ENCODE assay signal across 7 mouse cellular contexts in genomic region chr11:115157933-115158719, GRCm38 (mm10). TPM values are rescaled to one million over a fixed set of nuclear protein-coding genes. Genes with fewer than 3 reads are reported as not detected.
A peak's percentile ranks its signal among the peaks of the same experiment; 100 is the strongest.
DNase-seq lines count a peak whose midpoint lies in the region; ATAC-seq and TF ChIP-seq lines count a peak whose summit lies in the region.

No protein-coding gene starts in this region.

- TF ChIP-seq CTCF in lung, embryonic 14.5 days (IDR thresholded peaks at IDR 0.05; ENCODE audit: low read depth): no peak

- H3K27ac ChIP-seq in lung, embryonic 14.5 days (ENCODE audit: low read depth): peak overlapping the region; percentile 72
- no peak overlapping the region for H3K27ac ChIP-seq in embryonic facial prominence, embryonic 11.5 days (replicated peaks; ENCODE audit: low read depth, low read length)
- H3K27ac ChIP-seq in liver, embryonic 13.5 days: peak overlapping the region; percentile 50
- no peak overlapping the region for H3K27ac ChIP-seq in forebrain, embryonic 15.5 days (replicated peaks)

- no peak overlapping the region for H3K4me3 ChIP-seq in lung, embryonic 14.5 days (ENCODE audit: low read depth, low read length)
- H3K4me3 ChIP-seq in embryonic facial prominence, embryonic 11.5 days (ENCODE audit: low read depth, low read length): no peak overlapping the region
- no peak overlapping the region for H3K4me3 ChIP-seq in liver, embryonic 13.5 days (replicated peaks)
- no peak overlapping the region for H3K4me3 ChIP-seq in forebrain, embryonic 15.5 days

- H3K27me3 ChIP-seq in lung, embryonic 14.5 days (ENCODE audit: insufficient read depth, low read length): peaks cover 28% of the 10 kb centered on the region
- peaks cover 11% of the 10 kb centered on the region; the same call in 1 of the 2 replicates for H3K27me3 ChIP-seq in embryonic facial prominence, embryonic 11.5 days (ENCODE audit: control insufficient read depth, insufficient read depth, low read length)
- H3K27me3 ChIP-seq in liver, embryonic 13.5 days: peaks cover 31% of the 10 kb centered on the region
- H3K27me3 ChIP-seq in forebrain, embryonic 15.5 days: peaks cover 36% of the 10 kb centered on the region

- DNase-seq in lung, embryonic 14.5 days: peak; percentile 43
- DNase-seq in lung, postnatal 25 days (ENCODE audit: low spot score): no peak
- peak; percentile 17 for DNase-seq in embryonic facial prominence, embryonic 11.5 days (ENCODE audit: low spot score)
- no peak for DNase-seq in liver, embryonic 13.5 days
- peak; percentile 93 for DNase-seq in thymus, postnatal 0 days (ENCODE audit: low spot score)
- no peak for DNase-seq in left cerebral cortex, adult 11 months (ENCODE audit: low spot score)

- whole genome bisulfite sequencing in lung, embryonic 14.5 days: 20% methylated on average over 12 of the region's 12 CpGs
- WGBS in embryonic facial prominence, embryonic 11.5 days: 29% methylated on average over 12 of the region's 12 CpGs
- 11% methylated on average over 12 of the region's 12 CpGs for WGBS in liver, embryonic 13.5 days (ENCODE audit: insufficient replicate concordance)
- WGBS in forebrain, embryonic 15.5 days: 35% methylated on average over 12 of the region's 12 CpGs

- H3K36me3 ChIP-seq in lung, embryonic 14.5 days (ENCODE audit: insufficient read depth): no peaks in the 10 kb centered on the region
- H3K36me3 ChIP-seq in embryonic facial prominence, embryonic 11.5 days (replicated peaks; ENCODE audit: control insufficient read depth, insufficient read depth, low read depth, low read length): no peaks in the 10 kb centered on the region
- no peaks in the 10 kb centered on the region for H3K36me3 ChIP-seq in liver, embryonic 13.5 days
- no peaks in the 10 kb centered on the region for H3K36me3 ChIP-seq in forebrain, embryonic 15.5 days

- ATAC-seq in lung, embryonic 14.5 days (ENCODE audit: insufficient read depth): no peak
- ATAC-seq in embryonic facial prominence, embryonic 11.5 days (replicated peaks; ENCODE audit: insufficient number of reproducible peaks, low FRiP score, low TSS enrichment, low read depth): no peak
- ATAC-seq in liver, embryonic 13.5 days (ENCODE audit: low read depth): no peak
- ATAC-seq in forebrain, embryonic 15.5 days (replicated peaks): no peak

- H3K4me2 ChIP-seq in lung, embryonic 14.5 days: 0 out of 2 replicates have a peak overlapping the region, but pooled peaks have one; percentile 15
- H3K4me2 ChIP-seq in embryonic facial prominence, embryonic 11.5 days (ENCODE audit: low read depth, low read length): no peak overlapping the region
- H3K4me2 ChIP-seq in liver, embryonic 13.5 days: peak overlapping the region; percentile 11
- no peak overlapping the region for H3K4me2 ChIP-seq in forebrain, embryonic 15.5 days (replicated peaks)

- H3K9me3 ChIP-seq in lung, embryonic 14.5 days (ENCODE audit: low read depth, low read length): no peaks in the 10 kb centered on the region
- no peaks in the 10 kb centered on the region for H3K9me3 ChIP-seq in embryonic facial prominence, embryonic 11.5 days (replicated peaks; ENCODE audit: control insufficient read depth, low read length)
- no peaks in the 10 kb centered on the region for H3K9me3 ChIP-seq in liver, embryonic 13.5 days (replicated peaks)
- H3K9me3 ChIP-seq in forebrain, embryonic 15.5 days: no peaks in the 10 kb centered on the region

- H3K9ac ChIP-seq in lung, embryonic 14.5 days: no peak overlapping the region
- peak overlapping the region; percentile 1; the same call in 1 of the 2 replicates for H3K9ac ChIP-seq in embryonic facial prominence, embryonic 11.5 days (replicated peaks; ENCODE audit: low read length)
- H3K9ac ChIP-seq in liver, embryonic 13.5 days: no peak overlapping the region
- no peak overlapping the region for H3K9ac ChIP-seq in forebrain, embryonic 15.5 days (replicated peaks)

- H3K4me1 ChIP-seq in lung, embryonic 14.5 days (ENCODE audit: insufficient read depth): peaks cover 11% of the 10 kb centered on the region
- H3K4me1 ChIP-seq in embryonic facial prominence, embryonic 11.5 days (ENCODE audit: control insufficient read depth, insufficient read depth, low read length): no peaks in the 10 kb centered on the region; the same call in 1 of the 2 replicates
- peaks cover 79% of the 10 kb centered on the region for H3K4me1 ChIP-seq in liver, embryonic 13.5 days (replicated peaks)
- peaks cover 17% of the 10 kb centered on the region for H3K4me1 ChIP-seq in forebrain, embryonic 15.5 days

RNA-seq across cellular contexts. Expression of gene Slc9a3r1, which starts 5.0 kb away (rescaled TPM):
- polyA plus RNA-seq in lung, embryonic 14.5 days (2014; fragmentation: Nextera tagmentation; extraction: Ambion mirVana): 52.3 and 52.6 TPM in 2 replicates
- polyA plus RNA-seq in embryonic facial prominence, embryonic 11.5 days (2014; fragmentation: Nextera tagmentation; extraction: Ambion mirVana): 31.3 and 36.0 TPM in 2 replicates
- 59.8 and 69.9 TPM in 2 replicates for polyA plus RNA-seq in liver, embryonic 13.5 days (2015; fragmentation: Nextera tagmentation; extraction: Ambion mirVana)
- polyA plus RNA-seq in thymus, postnatal 0 days (2015; fragmentation: Nextera tagmentation; extraction: Ambion mirVana): 255 and 279 TPM in 2 replicates
- 45.8 and 50.5 TPM in 2 replicates for polyA plus RNA-seq in forebrain, embryonic 15.5 days (2015; fragmentation: Nextera tagmentation; extraction: Ambion mirVana)

RNA-seq across cellular contexts. Expression of gene Cd300lf, which starts 24.3 kb away (rescaled TPM):
- polyA plus RNA-seq in lung, embryonic 14.5 days (2014; fragmentation: Nextera tagmentation; extraction: Ambion mirVana): 0.91 and 1.1 TPM in 2 replicates
- polyA plus RNA-seq in embryonic facial prominence, embryonic 11.5 days (2014; fragmentation: Nextera tagmentation; extraction: Ambion mirVana): not detected in 2 replicates
- polyA plus RNA-seq in liver, embryonic 13.5 days (2015; fragmentation: Nextera tagmentation; extraction: Ambion mirVana): 0.97 TPM in 2 replicates
- 0.76 and 2.0 TPM in 2 replicates for polyA plus RNA-seq in thymus, postnatal 0 days (2015; fragmentation: Nextera tagmentation; extraction: Ambion mirVana)
- polyA plus RNA-seq in forebrain, embryonic 15.5 days (2015; fragmentation: Nextera tagmentation; extraction: Ambion mirVana): 0.10 TPM in 1 of 2 replicates, not detected in the other

RNA-seq across cellular contexts. Expression of gene Tmem104, which starts 29.2 kb away (rescaled TPM):
- 11.4 and 14.3 TPM in 2 replicates for polyA plus RNA-seq in lung, embryonic 14.5 days (2014; fragmentation: Nextera tagmentation; extraction: Ambion mirVana)
- polyA plus RNA-seq in embryonic facial prominence, embryonic 11.5 days (2014; fragmentation: Nextera tagmentation; extraction: Ambion mirVana): 6.9 and 7.7 TPM in 2 replicates
- 5.1 and 6.8 TPM in 2 replicates for polyA plus RNA-seq in liver, embryonic 13.5 days (2015; fragmentation: Nextera tagmentation; extraction: Ambion mirVana)
- polyA plus RNA-seq in thymus, postnatal 0 days (2015; fragmentation: Nextera tagmentation; extraction: Ambion mirVana): 8.6 and 10.8 TPM in 2 replicates
- 10.8 and 12.4 TPM in 2 replicates for polyA plus RNA-seq in forebrain, embryonic 15.5 days (2015; fragmentation: Nextera tagmentation; extraction: Ambion mirVana)

RNA-seq across cellular contexts. Expression of gene Nat9, which starts 29.5 kb away (rescaled TPM):
- polyA plus RNA-seq in lung, embryonic 14.5 days (2014; fragmentation: Nextera tagmentation; extraction: Ambion mirVana): 17.9 and 18.7 TPM in 2 replicates
- 15.5 and 19.5 TPM in 2 replicates for polyA plus RNA-seq in embryonic facial prominence, embryonic 11.5 days (2014; fragmentation: Nextera tagmentation; extraction: Ambion mirVana)
- 11.9 and 13.3 TPM in 2 replicates for polyA plus RNA-seq in liver, embryonic 13.5 days (2015; fragmentation: Nextera tagmentation; extraction: Ambion mirVana)
- 19.3 and 20.1 TPM in 2 replicates for polyA plus RNA-seq in thymus, postnatal 0 days (2015; fragmentation: Nextera tagmentation; extraction: Ambion mirVana)
- 19.0 and 24.1 TPM in 2 replicates for polyA plus RNA-seq in forebrain, embryonic 15.5 days (2015; fragmentation: Nextera tagmentation; extraction: Ambion mirVana)

Comparison
In these comparisons a context has a peak if more than half of its experiments do, and no peak if none do; other contexts are left out.
1. DNase-seq: peak in lung, embryonic 14.5 days (single experiment), embryonic facial prominence, embryonic 11.5 days (single experiment) and thymus, postnatal 0 days (single experiment); none in lung, postnatal 25 days (single experiment), liver, embryonic 13.5 days (single experiment) and left cerebral cortex, adult 11 months (single experiment).
2. H3K27ac ChIP-seq: peak in lung, embryonic 14.5 days (single experiment) and liver, embryonic 13.5 days (single experiment); none in embryonic facial prominence, embryonic 11.5 days (single experiment) and forebrain, embryonic 15.5 days (single experiment).
3. H3K4me2 ChIP-seq: peak in lung, embryonic 14.5 days (single experiment) and liver, embryonic 13.5 days (single experiment); none in embryonic facial prominence, embryonic 11.5 days (single experiment) and forebrain, embryonic 15.5 days (single experiment).